Mouse (Mus musculus) embryonic facial prominence, embryonic 10.5 days (tissue): ENCODE measurements around the gene Galnt17. TPM values are rescaled to one million over a fixed set of nuclear protein-coding genes. Genes with fewer than 3 reads are reported as not detected.

Source experiments
- DNase-seq: peaks from one replicate; pipeline ENCODE4 v3.0.0-alpha.2; 2017; ENCODE audit warnings: low spot score
- H3K27ac ChIP-seq: fragments of 300-500 bp; sonication (generic); replicated peaks from 2 replicates; pipeline ENCODE4 v1.5.1; 2016; ENCODE audit warnings: mild to moderate bottlenecking
- H3K27me3 ChIP-seq: fragments of 300-500 bp; sonication (generic); replicated peaks from 2 replicates; pipeline ENCODE4 v1.6.1; 2016; ENCODE audit warnings: low read depth, mild to moderate bottlenecking; ENCODE audit not compliant: poor library complexity, severe bottlenecking
- H3K36me3 ChIP-seq: fragments of 300-500 bp; sonication (generic); replicated peaks from 2 replicates; pipeline ENCODE4 v1.6.1; 2016; ENCODE audit warnings: mild to moderate bottlenecking, moderate library complexity
- H3K4me1 ChIP-seq: fragments of 300-500 bp; sonication (generic); 2 replicates; pipeline ENCODE4 v1.6.1; 2016
- H3K4me3 ChIP-seq: fragments of 300-500 bp; sonication (generic); 2 replicates; pipeline ENCODE4 v1.5.1; 2016; ENCODE audit warnings: mild to moderate bottlenecking, moderate library complexity
- H3K9me3 ChIP-seq: fragments of 300-500 bp; sonication (generic); 2 replicates; pipeline ENCODE4 v1.6.1; 2016; ENCODE audit warnings: mild to moderate bottlenecking
- WGBS: fragments of 180-500 bp; shearing (Covaris S2); methylation state at CpG from one replicate; pipeline ENCODE4 v1.1.7; 2016; 5-methylcytosine and 5-hydroxymethylcytosine counted together
- polyA plus RNA-seq: library from polyadenylated mRNA; unstranded; fragments of >200 nt; fragmentation: Nextera tagmentation; extraction: Ambion mirVana; gene quantifications from 2 replicates; pipeline ENCODE4 v1.2.1, GENCODE M21; 2016

Galnt17 gene
- polyA plus RNA-seq, 1 experiment from 2014 or later: 1.7 TPM

DNA sequence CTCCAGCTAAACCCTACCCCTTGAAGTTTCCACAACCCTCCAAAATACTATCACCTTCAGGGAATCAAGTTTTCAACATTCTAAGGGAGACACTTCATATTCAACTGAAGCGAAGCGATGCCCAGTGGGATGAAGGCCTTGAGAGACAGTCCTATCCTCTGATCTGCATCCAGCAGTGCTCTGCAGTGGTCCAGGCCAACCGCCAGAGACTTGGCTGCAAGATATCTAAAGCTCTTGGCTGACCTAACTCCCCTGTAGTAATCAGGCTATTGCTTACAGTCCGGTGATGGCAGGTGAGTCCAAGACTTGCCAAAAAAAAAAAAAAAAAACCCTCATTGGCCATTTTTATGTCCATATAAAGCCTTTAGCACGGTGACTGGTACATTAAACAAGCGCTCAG, 21.2 kb downstream of the Galnt17 start:
- H3K36me3 ChIP-seq: no peaks in the 10 kb centered on the region
- no peak overlapping the region for H3K27ac ChIP-seq
- WGBS: 90% methylated on average over 6 of the region's 6 CpGs
- H3K9me3 ChIP-seq: no peaks in the 10 kb centered on the region
- no peak overlapping the region for H3K4me3 ChIP-seq
- no peaks in the 10 kb centered on the region for H3K4me1 ChIP-seq
- DNase-seq: no peak
- H3K27me3 ChIP-seq: no peaks in the 10 kb centered on the region

DNA sequence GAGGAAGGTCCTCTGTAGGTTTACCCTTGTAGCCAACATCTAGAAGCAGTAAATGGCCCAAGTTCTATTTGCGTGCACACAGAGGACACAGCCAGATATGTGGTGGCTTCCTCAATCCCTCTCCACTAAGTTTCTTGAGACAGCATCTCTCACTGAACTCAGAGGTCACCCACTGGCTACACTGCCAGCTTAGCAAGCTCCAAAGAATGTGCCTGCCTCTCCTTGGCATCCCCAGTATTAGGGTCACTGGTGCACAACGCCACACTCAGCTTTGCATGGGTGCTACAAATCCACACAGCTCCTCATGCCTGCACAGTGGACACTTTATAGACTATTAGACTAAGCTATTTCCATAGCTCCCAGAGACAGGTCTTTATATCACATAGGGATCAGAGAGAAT, 21.6 kb downstream of the Galnt17 start:
- no peak for DNase-seq
- Histone ChIP-seq H3K4me3 (no peak overlapping the region), H3K27me3 (no peaks in the 10 kb centered on the region), H3K27ac (no peak overlapping the region), H3K36me3 (no peaks in the 10 kb centered on the region), H3K4me1 (no peaks in the 10 kb centered on the region), H3K9me3 (no peaks in the 10 kb centered on the region)
- WGBS: 92% methylated on average over 2 of the region's 2 CpGs

DNA sequence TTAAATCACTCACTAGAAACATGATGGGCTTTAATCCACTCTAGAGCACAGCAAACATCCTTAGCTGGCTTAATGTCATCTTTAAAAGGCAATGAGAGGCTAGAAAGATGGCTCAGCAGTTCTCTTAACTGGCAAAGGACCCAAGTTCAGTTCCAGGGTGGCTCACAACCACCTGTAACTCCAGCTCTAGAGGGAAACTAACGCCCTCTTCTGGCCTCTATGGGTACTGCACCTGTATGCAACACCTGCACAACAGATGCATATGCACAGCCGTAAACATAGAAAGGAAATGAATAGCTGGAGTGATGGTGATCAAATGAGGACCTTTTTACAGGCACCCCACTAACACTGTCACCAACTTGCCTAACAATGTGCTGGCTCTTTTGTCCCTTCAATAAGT, 27.9 kb downstream of the Galnt17 start:
- no peak for DNase-seq
- 49% methylated on average over 2 of the region's 2 CpGs for WGBS
- Histone ChIP-seq H3K27me3 (no peaks in the 10 kb centered on the region), H3K36me3 (no peaks in the 10 kb centered on the region), H3K4me3 (no peak overlapping the region), H3K27ac (no peak overlapping the region), H3K9me3 (no peaks in the 10 kb centered on the region), H3K4me1 (no peaks in the 10 kb centered on the region)

DNA sequence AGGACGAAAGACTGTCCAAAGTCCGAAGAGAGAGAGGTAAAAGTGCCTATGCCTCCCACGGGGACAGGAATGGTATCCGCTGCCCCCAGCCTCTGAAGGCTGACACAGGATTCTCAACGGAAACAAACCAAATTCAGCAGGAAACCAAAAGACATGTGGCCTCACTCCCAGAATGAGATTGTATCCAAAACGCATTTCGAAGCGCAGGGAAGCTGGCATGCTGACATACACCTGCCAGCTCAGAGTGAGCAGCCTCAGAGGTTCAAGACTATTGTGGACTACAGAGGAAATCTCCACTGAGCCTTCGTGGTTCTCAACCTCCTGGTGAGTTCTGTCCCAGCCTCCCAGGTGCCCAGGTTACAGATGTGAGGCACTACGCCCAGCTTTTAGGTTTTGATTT, 29.0 kb downstream of the Galnt17 start:
- Histone ChIP-seq H3K9me3 (no peaks in the 10 kb centered on the region), H3K27me3 (no peaks in the 10 kb centered on the region), H3K27ac (no peak overlapping the region), H3K36me3 (no peaks in the 10 kb centered on the region), H3K4me1 (no peaks in the 10 kb centered on the region), H3K4me3 (no peak overlapping the region)
- no peak for DNase-seq
- WGBS: 81% methylated on average over 10 of the region's 10 CpGs

DNA sequence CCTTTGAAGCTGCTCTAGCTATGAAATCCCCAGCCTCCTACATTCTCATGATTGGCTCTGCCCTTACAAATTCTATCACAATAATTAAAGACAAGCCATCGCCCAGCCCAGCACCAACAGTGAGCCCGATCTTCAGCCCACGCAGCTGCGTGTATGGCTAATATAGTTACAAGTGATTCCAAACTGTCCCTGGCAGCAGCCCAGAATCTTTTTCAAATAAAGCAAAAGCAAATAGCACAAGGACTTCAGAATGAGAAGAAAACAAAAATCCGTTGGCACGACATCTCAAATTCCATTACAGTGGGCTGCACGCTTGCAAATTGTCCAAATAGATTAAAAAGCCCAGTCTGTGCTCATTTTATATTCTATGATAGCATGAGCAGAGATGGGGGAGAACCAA, 31.1 kb downstream of the Galnt17 start:
- DNase-seq: no peak
- 91% methylated on average over 7 of the region's 7 CpGs for WGBS
- Histone ChIP-seq H3K27me3 (no peaks in the 10 kb centered on the region), H3K9me3 (no peaks in the 10 kb centered on the region), H3K27ac (no peak overlapping the region), H3K36me3 (no peaks in the 10 kb centered on the region), H3K4me1 (no peaks in the 10 kb centered on the region), H3K4me3 (no peak overlapping the region)

DNA sequence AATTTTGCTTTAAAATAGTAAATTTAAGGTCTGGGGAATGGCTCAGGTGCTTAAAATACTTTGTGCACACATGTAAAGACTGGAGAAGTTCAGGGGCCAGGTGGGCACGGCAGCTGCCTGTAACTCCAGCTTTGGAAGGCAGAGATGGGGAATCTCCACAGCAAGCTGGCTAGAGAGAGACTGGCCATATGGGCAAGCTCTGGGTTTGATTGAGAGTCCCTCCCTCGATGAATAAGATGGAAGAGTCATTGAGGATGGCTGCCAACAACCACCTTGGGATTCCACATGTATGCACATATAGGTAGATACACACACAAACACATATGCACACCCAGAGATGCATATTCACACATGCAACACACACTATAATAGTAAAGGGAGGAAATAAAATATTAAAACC, 42.0 kb downstream of the Galnt17 start:
- no peaks in the 10 kb centered on the region for H3K9me3 ChIP-seq
- no peak for DNase-seq
- no peak overlapping the region for H3K27ac ChIP-seq
- no peaks in the 10 kb centered on the region for H3K27me3 ChIP-seq
- no peaks in the 10 kb centered on the region for H3K36me3 ChIP-seq
- 82% methylated on average over 2 of the region's 2 CpGs for WGBS
- H3K4me1 ChIP-seq: no peaks in the 10 kb centered on the region
- no peak overlapping the region for H3K4me3 ChIP-seq

DNA sequence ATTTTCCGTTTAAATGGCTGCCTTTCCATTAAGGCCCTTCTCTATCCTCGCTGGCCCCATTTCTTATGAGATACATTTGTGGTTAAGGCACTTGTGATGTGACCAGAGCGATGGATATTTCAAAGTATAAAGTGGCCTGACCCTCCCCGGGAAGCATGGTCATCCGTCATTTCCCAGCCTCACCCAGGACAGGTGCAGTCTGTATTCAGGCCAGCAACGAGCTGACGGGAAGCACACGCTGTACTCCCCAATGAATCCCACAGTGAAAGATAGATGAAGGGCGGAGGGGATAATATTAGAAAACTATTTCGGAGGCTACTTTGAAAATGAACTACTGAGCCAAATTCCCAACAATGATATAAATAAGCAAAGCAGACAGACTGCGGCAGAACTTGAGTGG, 44.2 kb downstream of the Galnt17 start:
- Histone ChIP-seq H3K27ac (no peak overlapping the region), H3K36me3 (no peaks in the 10 kb centered on the region), H3K4me3 (no peak overlapping the region), H3K9me3 (no peaks in the 10 kb centered on the region), H3K27me3 (no peaks in the 10 kb centered on the region), H3K4me1 (no peaks in the 10 kb centered on the region)
- WGBS: 92% methylated on average over 11 of the region's 11 CpGs
- no peak for DNase-seq

DNA sequence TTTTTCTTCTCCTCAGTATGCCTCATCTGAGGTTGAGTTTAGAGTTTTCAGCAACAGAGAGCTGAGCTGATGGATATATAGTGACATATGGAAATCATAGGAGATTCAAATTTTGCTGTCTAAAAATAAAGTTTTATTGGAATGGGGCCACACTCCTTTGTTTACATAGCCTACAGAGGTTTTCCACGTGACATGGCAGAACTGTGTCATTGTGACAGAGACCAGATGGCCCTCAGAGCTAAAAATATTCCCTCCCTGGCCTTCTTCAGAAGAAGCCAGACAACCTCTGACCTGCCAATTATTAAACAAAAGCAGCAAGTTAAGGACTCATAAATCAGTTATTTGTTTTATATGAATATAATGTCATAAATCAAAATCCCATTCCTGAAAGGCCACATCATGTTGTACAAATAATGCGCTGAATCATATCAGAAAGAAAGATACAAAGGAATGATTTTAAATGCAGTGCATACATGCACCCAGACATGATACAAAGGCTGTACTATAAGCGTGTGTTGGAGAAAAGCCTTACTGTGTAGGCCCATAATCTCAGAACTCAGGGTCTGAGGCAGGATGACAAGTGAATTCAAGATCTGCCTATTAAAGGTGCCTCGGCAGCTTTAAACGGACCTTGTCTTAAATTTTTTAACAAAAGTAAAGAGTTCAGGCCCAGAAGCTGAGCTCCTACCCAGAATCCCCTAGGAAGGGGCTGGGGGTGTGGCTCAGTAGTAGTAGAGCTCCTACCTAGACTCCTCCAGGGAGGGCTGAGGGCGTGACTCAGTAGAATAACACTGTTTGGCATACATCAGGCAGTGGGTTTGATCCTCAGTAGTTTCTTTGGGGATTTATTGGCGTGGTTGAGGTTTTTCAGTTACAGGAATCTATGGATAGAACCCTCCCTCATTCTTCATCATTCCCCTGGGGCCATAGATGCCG, 57.3 kb downstream of the Galnt17 start:
- WGBS: 81% methylated on average over 8 of the region's 8 CpGs

DNA sequence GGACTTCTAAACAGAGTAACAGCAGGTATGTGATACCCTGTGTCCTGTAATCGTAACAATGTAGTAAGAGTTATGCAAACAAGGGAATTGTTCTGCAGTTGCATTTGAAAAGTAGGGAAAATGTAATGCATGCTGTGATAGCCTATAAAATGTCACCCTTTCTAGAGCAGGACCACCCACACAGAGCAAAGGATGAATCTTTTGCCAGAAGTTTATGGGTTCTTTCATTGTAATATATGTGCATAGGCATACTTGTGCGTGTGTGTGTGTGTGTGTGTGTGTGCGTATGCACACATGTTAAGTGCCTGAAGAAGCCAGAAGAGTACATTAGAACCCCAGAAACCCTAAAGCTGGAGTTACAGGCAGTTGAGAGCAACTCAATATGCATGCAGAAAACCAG, 59.9 kb downstream of the Galnt17 start:
- WGBS: 90% methylated on average over 3 of the region's 3 CpGs
- Histone ChIP-seq H3K27me3 (no peaks in the 10 kb centered on the region), H3K9me3 (no peaks in the 10 kb centered on the region), H3K36me3 (no peaks in the 10 kb centered on the region), H3K4me3 (no peak overlapping the region), H3K4me1 (no peaks in the 10 kb centered on the region), H3K27ac (no peak overlapping the region)
- DNase-seq: no peak

More for the DNA sequence above, 57.3 kb downstream of the Galnt17 start:
- Histone ChIP-seq H3K36me3 (no peaks in the 10 kb centered on the region), H3K27me3 (no peaks in the 10 kb centered on the region), H3K4me1 (no peaks in the 10 kb centered on the region), H3K9me3 (no peaks in the 10 kb centered on the region), H3K27ac (no peak overlapping the region), H3K4me3 (no peak overlapping the region)
- DNase-seq: no peak

DNA sequence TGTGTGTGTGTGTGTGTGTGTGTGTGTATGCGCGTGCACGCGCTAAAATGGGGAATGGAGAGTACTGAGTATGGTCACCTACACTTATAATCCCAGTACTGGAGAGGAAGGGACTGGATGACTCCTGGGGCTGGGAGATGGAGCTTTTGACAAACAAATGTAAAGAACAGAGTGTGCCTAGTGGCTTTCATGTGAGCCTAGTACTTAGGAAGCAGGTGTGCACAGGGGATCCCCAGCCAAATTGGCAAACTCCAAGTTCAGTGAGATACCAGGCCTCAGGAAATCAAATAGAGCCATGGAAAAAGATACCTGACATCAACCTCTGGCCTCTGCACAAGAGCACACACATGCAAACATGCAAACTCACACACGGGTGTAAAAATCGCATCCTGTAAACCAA, 61.7 kb downstream of the Galnt17 start:
- Histone ChIP-seq H3K9me3 (no peaks in the 10 kb centered on the region), H3K27ac (no peak overlapping the region), H3K4me1 (no peaks in the 10 kb centered on the region), H3K4me3 (no peak overlapping the region), H3K36me3 (no peaks in the 10 kb centered on the region), H3K27me3 (no peaks in the 10 kb centered on the region)
- WGBS: 95% methylated on average over 6 of the region's 6 CpGs
- DNase-seq: no peak

DNA sequence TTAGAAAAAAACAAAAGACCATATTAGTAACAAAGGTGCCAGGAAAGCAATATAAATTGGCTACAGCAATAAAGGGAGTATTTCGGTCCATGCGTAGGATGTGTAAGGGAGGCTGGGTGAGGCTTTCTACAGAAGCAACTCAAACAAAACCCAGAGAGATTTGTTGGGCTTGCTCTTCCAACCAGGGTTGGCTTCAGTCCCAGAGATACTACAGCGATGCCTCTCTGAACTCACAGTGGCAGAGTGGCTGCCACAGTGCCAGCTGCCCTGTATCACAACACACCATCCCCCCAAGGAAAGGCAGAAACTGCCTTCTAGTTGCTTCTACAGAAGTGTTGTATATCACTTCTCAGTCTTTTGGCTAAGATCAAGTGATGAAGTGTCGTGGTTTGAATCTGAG, 66.6 kb downstream of the Galnt17 start:
- Histone ChIP-seq H3K36me3 (no peaks in the 10 kb centered on the region), H3K27ac (no peak overlapping the region), H3K4me1 (no peaks in the 10 kb centered on the region), H3K27me3 (no peaks in the 10 kb centered on the region), H3K4me3 (no peak overlapping the region), H3K9me3 (no peaks in the 10 kb centered on the region)
- 90% methylated on average over 4 of the region's 4 CpGs for WGBS
- peak; percentile 3 for DNase-seq

DNA sequence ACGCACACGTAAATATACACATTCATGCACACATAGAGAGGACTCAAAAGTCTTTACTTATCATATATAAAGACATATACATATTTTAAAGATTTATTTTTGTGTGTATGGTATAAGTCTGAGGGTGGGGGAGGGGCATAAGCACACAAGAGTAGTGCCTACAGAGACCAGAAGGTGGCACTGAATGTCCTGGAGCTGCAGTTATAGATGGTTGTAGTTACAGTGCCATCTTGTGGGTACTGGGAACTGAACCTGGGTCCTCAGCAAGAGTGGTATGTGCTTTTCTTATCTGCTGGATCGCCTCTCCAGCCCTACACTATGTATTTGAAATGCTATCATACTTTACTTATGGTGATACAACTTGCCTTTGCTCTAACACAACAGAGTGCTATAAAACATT, 68.5 kb downstream of the Galnt17 start:
- DNase-seq: no peak
- 94% methylated on average over 3 of the region's 3 CpGs for WGBS

DNA sequence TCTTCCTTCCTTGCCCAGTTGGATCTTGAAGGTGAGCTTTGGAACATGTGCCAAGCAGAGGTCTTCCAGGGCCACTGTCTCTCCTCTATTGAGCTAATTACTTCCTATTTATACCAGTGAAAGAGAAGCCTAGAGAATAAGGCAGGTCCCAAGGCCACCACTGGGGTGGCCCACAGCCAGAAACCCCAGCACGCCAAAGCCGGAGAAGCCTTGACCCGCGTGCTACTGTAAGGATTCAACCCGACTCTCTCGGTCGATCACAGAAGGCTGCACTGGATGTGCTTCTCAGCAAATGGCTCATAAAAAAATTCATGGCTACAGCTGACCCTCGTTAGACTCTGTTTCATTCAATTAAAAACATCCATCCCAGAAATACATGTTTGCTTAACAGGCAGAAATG, 71.4 kb downstream of the Galnt17 start:
- H3K36me3 ChIP-seq: no peaks in the 10 kb centered on the region

More for the DNA sequence above, 68.5 kb downstream of the Galnt17 start:
- Histone ChIP-seq H3K27me3 (no peaks in the 10 kb centered on the region), H3K27ac (no peak overlapping the region), H3K4me3 (no peak overlapping the region), H3K9me3 (no peaks in the 10 kb centered on the region), H3K4me1 (no peaks in the 10 kb centered on the region), H3K36me3 (no peaks in the 10 kb centered on the region)

More for the DNA sequence above, 71.4 kb downstream of the Galnt17 start:
- Histone ChIP-seq H3K4me1 (peaks cover 4% of the 10 kb centered on the region; the same call in 1 of the 2 replicates), H3K9me3 (no peaks in the 10 kb centered on the region), H3K27me3 (no peaks in the 10 kb centered on the region), H3K4me3 (no peak overlapping the region), H3K27ac (no peak overlapping the region)
- no peak for DNase-seq
- 87% methylated on average over 8 of the region's 8 CpGs for WGBS
